Mouse (Mus musculus): ENCODE measurements around the gene Klk7. TPM values are rescaled to one million over a fixed set of nuclear protein-coding genes. Genes with fewer than 3 reads are reported as not detected.

Gene Klk7
- total and polyA plus RNA-seq, 2 experiments from 2014 or later = not detected

DNA sequence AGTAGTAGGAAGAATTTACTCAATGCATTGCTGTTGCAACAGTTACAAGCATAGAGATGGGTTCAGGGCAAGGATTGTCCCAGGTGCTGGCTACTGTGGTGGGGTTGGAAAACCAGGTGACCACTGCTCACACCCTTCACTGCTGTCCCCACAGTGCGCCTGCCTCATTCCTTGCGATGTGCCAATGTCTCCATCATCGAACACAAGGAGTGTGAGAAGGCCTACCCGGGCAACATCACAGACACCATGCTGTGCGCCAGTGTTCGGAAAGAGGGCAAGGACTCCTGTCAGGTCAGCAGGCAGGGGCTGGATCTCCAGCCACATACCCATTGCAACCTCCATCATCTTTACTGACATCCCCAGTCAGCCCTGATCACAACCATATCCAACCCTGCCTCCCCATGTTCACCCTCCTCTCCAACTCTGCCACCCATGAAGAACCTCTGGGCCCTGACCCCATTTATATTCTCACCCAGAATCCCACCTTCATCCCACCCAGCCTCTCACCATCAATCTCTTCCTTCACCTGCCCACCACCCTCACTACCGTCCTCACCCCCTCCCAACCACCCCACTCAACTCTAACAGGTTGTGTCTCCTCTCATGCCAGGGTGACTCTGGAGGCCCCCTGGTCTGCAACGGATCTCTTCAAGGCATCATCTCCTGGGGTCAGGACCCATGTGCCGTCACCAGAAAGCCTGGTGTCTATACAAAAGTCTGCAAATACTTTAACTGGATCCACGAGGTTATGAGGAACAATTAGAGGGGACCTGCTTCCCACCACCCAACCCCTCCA is 32.7 kb upstream of the Klk7 start:
- peaks cover 8% of the 10 kb centered on the region for H3K27me3 ChIP-seq (ENCODE audit: control insufficient read depth, insufficient read depth, low read length)
- H3K9ac ChIP-seq (replicated peaks; ENCODE audit: low read depth, low read length) = no peak overlapping the region
- H3K9me3 ChIP-seq (replicated peaks; ENCODE audit: control insufficient read depth, low read length) = no peaks in the 10 kb centered on the region
- H3K4me1 ChIP-seq (ENCODE audit: control insufficient read depth, insufficient read depth) = no peaks in the 10 kb centered on the region
- H3K4me2 ChIP-seq (ENCODE audit: low read depth, low read length) = no peak overlapping the region
- H3K4me3 ChIP-seq (ENCODE audit: low read depth, low read length) = no peak overlapping the region
- no peak for TF ChIP-seq CTCF (IDR thresholded peaks at IDR 0.05; ENCODE audit: low read depth)
- TF ChIP-seq EP300 (IDR thresholded peaks at IDR 0.05; ENCODE audit: low read depth) = no peak
- 82% methylated on average over 10 of the region's 10 CpGs for WGBS
- ATAC-seq (ENCODE audit: insufficient read depth, low read depth) (no peak), DNase-seq (ENCODE audit: low spot score) (no peak)
- H3K36me3 ChIP-seq (replicated peaks; ENCODE audit: control insufficient read depth, insufficient read depth, low read length) = no peaks in the 10 kb centered on the region
- H3K27ac ChIP-seq (ENCODE audit: low read depth) = no peak overlapping the region

DNA sequence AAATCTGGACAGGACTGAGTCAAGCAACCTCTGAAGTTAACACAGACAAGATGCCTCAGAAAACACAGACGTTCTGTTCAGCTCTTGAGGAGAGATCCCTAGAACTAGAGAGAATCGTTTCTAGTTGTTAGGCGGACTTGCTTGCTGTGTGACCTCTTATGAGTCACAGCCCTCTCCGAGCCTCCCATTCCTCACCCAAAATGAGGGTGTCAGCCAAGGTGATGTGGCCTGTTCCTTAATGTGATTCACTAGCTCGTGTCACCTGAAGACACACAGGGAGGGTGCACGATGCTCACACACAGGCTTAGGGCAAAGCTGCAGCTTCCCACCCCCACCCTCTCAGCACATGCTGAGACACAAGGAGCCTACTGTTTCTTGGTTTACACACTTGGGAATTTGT is 30.9 kb upstream of the Klk7 start:
- H3K27ac ChIP-seq (ENCODE audit: low read depth) = no peak overlapping the region
- DNase-seq (ENCODE audit: low spot score) (no peak), ATAC-seq (ENCODE audit: insufficient read depth, low read depth) (no peak)
- no peak overlapping the region for H3K4me3 ChIP-seq (ENCODE audit: low read depth, low read length)
- peaks cover 18% of the 10 kb centered on the region for H3K27me3 ChIP-seq (ENCODE audit: control insufficient read depth, insufficient read depth, low read length)
- no peak overlapping the region for H3K4me2 ChIP-seq (ENCODE audit: low read depth, low read length)
- H3K9ac ChIP-seq (replicated peaks; ENCODE audit: low read depth, low read length) = no peak overlapping the region
- 52% methylated on average over 6 of the region's 6 CpGs for WGBS
- H3K9me3 ChIP-seq (replicated peaks; ENCODE audit: control insufficient read depth, low read length) = no peaks in the 10 kb centered on the region
- H3K36me3 ChIP-seq (replicated peaks; ENCODE audit: control insufficient read depth, insufficient read depth, low read length) = no peaks in the 10 kb centered on the region
- TF ChIP-seq CTCF (IDR thresholded peaks at IDR 0.05; ENCODE audit: low read depth) (no peak), EP300 (IDR thresholded peaks at IDR 0.05; ENCODE audit: low read depth) (no peak)
- H3K4me1 ChIP-seq (ENCODE audit: control insufficient read depth, insufficient read depth) = no peaks in the 10 kb centered on the region

DNA sequence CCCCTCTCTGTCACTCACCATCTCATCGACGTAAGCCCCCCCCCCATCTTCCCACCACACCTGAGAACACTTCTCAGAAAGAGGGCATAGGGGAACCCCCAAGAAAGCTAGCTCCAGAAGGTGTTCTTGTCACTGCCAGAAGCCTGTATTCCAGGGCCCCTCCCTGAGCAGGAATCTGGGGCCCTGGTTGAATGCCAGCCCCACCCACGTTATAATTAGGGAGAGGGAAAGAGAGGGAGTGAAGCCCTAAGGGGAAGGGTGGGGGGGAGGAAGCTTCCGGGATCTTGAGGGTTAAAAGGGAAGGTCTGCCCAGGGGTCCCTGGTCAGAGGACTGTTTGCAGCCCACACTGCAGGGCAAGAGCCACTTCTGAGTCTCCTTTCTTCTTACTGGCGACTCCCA is 30.3 kb upstream of the Klk7 start, which contains the start of gene Klk10:
TSS of gene Klk10 (plus strand) at position 290 of the 400 bp plus-strand sequence.
- Histone ChIP-seq H3K27ac (ENCODE audit: low read depth) (no peak within 1 kb of the TSS), H3K9ac (replicated peaks; ENCODE audit: low read depth, low read length) (no peak within 1 kb of the TSS), H3K27me3 (ENCODE audit: control insufficient read depth, insufficient read depth, low read length) (peaks cover 18% of the 10 kb centered on the region), H3K9me3 (replicated peaks; ENCODE audit: control insufficient read depth, low read length) (no peaks in the 10 kb centered on the region), H3K4me1 (ENCODE audit: control insufficient read depth, insufficient read depth) (no peaks in the 10 kb centered on the region), H3K36me3 (replicated peaks; ENCODE audit: control insufficient read depth, insufficient read depth, low read length) (no peaks in the 10 kb centered on the region), H3K4me3 (ENCODE audit: low read depth, low read length) (no peak within 1 kb of the TSS), H3K4me2 (ENCODE audit: low read depth, low read length) (no peak within 1 kb of the TSS)
- TF ChIP-seq EP300 (IDR thresholded peaks at IDR 0.05; ENCODE audit: low read depth) (no peak), CTCF (IDR thresholded peaks at IDR 0.05; ENCODE audit: low read depth) (no peak)
- WGBS = 44% methylated on average over 5 of the region's 5 CpGs
- ATAC-seq (ENCODE audit: insufficient read depth, low read depth) = no peak
- DNase-seq (ENCODE audit: low spot score) = no peak

DNA sequence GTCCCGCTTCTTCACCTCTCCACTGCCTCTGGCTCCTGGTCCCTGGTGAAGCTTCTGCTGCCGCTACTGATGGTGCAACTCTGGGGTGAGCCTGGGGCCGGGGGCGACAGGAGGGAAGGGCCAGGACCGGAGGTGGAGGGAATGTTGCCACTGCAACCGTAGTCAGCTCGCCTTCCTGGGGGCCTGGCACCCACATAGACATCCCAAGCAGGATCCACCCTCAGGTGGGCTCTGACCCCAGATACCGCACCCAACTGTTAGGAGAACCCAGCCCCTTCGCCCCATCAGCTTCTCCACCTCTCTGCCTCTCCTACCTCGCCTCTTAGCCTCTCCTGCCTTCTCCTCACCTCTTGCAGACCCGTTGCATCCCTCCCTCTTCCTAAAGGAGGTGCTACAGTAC is 29.6 kb upstream of the Klk7 start:
- no peak overlapping the region for H3K27ac ChIP-seq (ENCODE audit: low read depth)
- ATAC-seq (ENCODE audit: insufficient read depth, low read depth) (no peak), DNase-seq (ENCODE audit: low spot score) (no peak)
- H3K4me3 ChIP-seq (ENCODE audit: low read depth, low read length) = no peak overlapping the region
- H3K4me2 ChIP-seq (ENCODE audit: low read depth, low read length) = no peak overlapping the region
- peaks cover 18% of the 10 kb centered on the region for H3K27me3 ChIP-seq (ENCODE audit: control insufficient read depth, insufficient read depth, low read length)
- H3K9me3 ChIP-seq (replicated peaks; ENCODE audit: control insufficient read depth, low read length) = no peaks in the 10 kb centered on the region
- no peaks in the 10 kb centered on the region for H3K36me3 ChIP-seq (replicated peaks; ENCODE audit: control insufficient read depth, insufficient read depth, low read length)
- TF ChIP-seq EP300 (IDR thresholded peaks at IDR 0.05; ENCODE audit: low read depth) (no peak), CTCF (IDR thresholded peaks at IDR 0.05; ENCODE audit: low read depth) (no peak)
- H3K4me1 ChIP-seq (ENCODE audit: control insufficient read depth, insufficient read depth) = no peaks in the 10 kb centered on the region
- 79% methylated on average over 11 of the region's 11 CpGs for WGBS
- H3K9ac ChIP-seq (replicated peaks; ENCODE audit: low read depth, low read length) = no peak overlapping the region

DNA sequence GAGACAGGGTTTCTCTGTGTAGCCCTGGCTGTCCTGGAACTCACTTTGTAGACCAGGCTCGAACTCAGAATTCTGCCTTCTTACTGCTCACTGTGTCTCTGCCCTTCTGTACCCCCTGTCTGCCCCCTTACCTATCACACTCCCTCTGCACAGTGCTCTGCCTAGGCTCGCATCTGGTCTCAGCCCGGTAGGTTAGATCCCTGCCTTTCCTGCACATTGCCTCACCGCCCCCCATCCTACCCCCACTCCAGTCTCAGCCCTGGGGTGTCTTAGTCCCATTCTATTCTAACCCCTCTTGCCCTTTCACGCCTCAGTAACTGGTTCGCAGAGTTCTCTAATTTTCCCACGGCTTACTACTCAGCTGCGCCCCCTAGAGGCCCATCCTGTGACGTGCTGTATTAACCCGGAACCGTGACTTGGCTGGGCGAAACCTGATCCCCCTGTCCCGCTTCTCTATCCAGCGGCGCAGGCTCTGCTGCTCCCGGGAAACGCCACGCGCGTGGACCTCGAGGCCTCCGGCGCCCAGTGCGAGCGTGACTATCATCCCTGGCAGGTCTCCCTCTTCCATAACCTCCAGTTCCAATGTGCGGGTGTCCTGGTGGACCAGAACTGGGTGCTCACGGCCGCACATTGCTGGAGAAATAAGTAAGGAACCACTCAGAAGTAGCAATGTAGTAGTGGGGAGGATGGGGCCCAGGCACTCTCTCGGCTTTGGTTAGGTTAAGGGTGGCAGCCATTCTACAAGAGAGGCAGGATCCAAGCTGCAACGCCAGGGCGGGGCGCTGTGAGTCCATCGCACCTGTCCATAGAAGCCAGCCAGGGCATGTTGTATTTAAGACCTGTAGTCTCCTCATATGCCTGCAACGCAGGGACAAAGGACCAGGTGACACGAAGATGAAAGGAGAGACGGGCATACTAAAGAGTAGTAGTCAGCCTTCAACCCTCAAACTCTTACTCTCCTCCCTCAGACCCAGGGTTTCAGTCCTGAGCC is 28.5 kb upstream of the Klk7 start:
- peak overlapping the region; percentile 52 for H3K4me2 ChIP-seq (ENCODE audit: low read depth, low read length)
- H3K27me3 ChIP-seq (ENCODE audit: control insufficient read depth, insufficient read depth, low read length) = peaks cover 18% of the 10 kb centered on the region
- ATAC-seq (ENCODE audit: insufficient read depth, low read depth) (peak; percentile 72), DNase-seq (ENCODE audit: low spot score) (peak; percentile 46)
- TF ChIP-seq CTCF (IDR thresholded peaks at IDR 0.05; ENCODE audit: low read depth) (peak; percentile 69), EP300 (IDR thresholded peaks at IDR 0.05; ENCODE audit: low read depth) (no peak)
- H3K27ac ChIP-seq (ENCODE audit: low read depth) = no peak overlapping the region
- peak overlapping the region; percentile 9; the same call in 1 of the 2 replicates for H3K4me3 ChIP-seq (ENCODE audit: low read depth, low read length)
- H3K9ac ChIP-seq (replicated peaks; ENCODE audit: low read depth, low read length) = peak overlapping the region; percentile 21; the same call in 1 of the 2 replicates
- 6% methylated on average over 36 of the region's 36 CpGs for WGBS
- no peaks in the 10 kb centered on the region for H3K36me3 ChIP-seq (replicated peaks; ENCODE audit: control insufficient read depth, insufficient read depth, low read length)
- no peaks in the 10 kb centered on the region for H3K4me1 ChIP-seq (ENCODE audit: control insufficient read depth, insufficient read depth)
- H3K9me3 ChIP-seq (replicated peaks; ENCODE audit: control insufficient read depth, low read length) = no peaks in the 10 kb centered on the region

Data from heart, postnatal 0 days (tissue).